Mouse (Mus musculus): ENCODE measurements around the gene Bfar.

- TF ChIP-seq TCF12 (IDR thresholded peaks at IDR 0.05; ENCODE audit: insufficient read depth, poor library complexity, severe bottlenecking) (no peak), MAX (IDR thresholded peaks at IDR 0.05; ENCODE audit: low read depth) (no peak), POLR2A (IDR thresholded peaks at IDR 0.05; ENCODE audit: insufficient read length, low read depth) (no peak), SRF (IDR thresholded peaks at IDR 0.05; ENCODE audit: control insufficient read depth, insufficient read length, low read depth) (no peak), POLR2AphosphoS2 (IDR thresholded peaks at IDR 0.05; ENCODE audit: insufficient read length, low read depth) (no peak), E2F4 (IDR thresholded peaks at IDR 0.05; ENCODE audit: insufficient read depth) (no peak), MYOG (IDR thresholded peaks at IDR 0.05; ENCODE audit: control insufficient read depth in 1 of 3, insufficient read depth in 1 of 3, insufficient read length in 2 of 3, low read depth in 2 of 3) (no peak), USF1 (IDR thresholded peaks at IDR 0.05; ENCODE audit: low read depth) (no peak), CEBPB (IDR thresholded peaks at IDR 0.05; ENCODE audit: insufficient read depth, poor library complexity, severe bottlenecking) (no peak), MYOD1 (IDR thresholded peaks at IDR 0.05; ENCODE audit: control insufficient read depth in 1 of 3, insufficient read length in 2 of 3, low read depth in 2 of 3) (no peak), TCF3 (IDR thresholded peaks at IDR 0.05; ENCODE audit: insufficient read length, low read depth) (no peak), REST (IDR thresholded peaks at IDR 0.05; ENCODE audit: insufficient read depth, insufficient read length) (no peak)
Measured at GRCm38 (mm10) chr16:13628345-13628744, 43.3 kb upstream of the Bfar start.
